Mouse (Mus musculus): ENCODE results near the gene Rbpms2. TPM values are rescaled to one million over a fixed set of nuclear protein-coding genes. Genes with fewer than 3 reads are reported as not detected.
A peak's percentile ranks its signal among the peaks of the same experiment; 100 is the strongest.

Gene Rbpms2
- total and polyA plus RNA-seq, 2 experiments from 2014 or later: 3.1 to 3.4 TPM

DNA sequence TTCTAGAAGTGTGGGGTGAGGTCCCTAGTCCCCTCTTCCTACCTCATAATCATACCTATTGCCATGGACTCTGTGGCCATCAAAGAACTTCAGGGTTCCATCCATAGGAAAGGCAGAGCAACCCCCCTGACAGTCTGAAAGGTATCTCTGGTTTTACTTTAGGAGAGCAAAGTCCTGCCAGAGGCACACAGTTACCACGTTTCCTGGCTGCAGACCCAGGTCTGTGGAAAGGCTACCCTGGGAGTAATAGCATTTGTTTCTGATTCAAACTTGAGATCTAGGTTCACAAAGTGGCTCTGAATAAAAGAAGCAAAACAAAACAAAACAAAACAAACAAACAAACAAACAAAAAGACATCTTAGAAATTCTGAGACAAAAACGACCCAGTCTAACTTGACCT is 5.2 kb upstream of the Rbpms2 start:
- WGBS: 74% methylated on average over 2 of the region's 2 CpGs
- ATAC-seq (ENCODE audit: low FRiP score) (no peak), DNase-seq (ENCODE audit: low spot score) (no peak)
- Histone ChIP-seq H3K9ac (replicated peaks; ENCODE audit: low read length, poor library complexity, severe bottlenecking) (no peak overlapping the region), H3K27me3 (ENCODE audit: insufficient read depth, low read length) (peaks cover 15% of the 10 kb centered on the region), H3K4me3 (ENCODE audit: low read depth, low read length) (no peak overlapping the region), H3K27ac (ENCODE audit: low read depth, low read length) (no peak overlapping the region), H3K4me2 (ENCODE audit: low read depth, low read length, poor library complexity, severe bottlenecking) (no peak overlapping the region), H3K4me1 (ENCODE audit: insufficient read depth, low read length) (no peaks in the 10 kb centered on the region), H3K36me3 (ENCODE audit: insufficient read depth, low read length) (no peaks in the 10 kb centered on the region), H3K9me3 (ENCODE audit: low read length) (no peaks in the 10 kb centered on the region)
- no peak for TF ChIP-seq CTCF (IDR thresholded peaks at IDR 0.05)

DNA sequence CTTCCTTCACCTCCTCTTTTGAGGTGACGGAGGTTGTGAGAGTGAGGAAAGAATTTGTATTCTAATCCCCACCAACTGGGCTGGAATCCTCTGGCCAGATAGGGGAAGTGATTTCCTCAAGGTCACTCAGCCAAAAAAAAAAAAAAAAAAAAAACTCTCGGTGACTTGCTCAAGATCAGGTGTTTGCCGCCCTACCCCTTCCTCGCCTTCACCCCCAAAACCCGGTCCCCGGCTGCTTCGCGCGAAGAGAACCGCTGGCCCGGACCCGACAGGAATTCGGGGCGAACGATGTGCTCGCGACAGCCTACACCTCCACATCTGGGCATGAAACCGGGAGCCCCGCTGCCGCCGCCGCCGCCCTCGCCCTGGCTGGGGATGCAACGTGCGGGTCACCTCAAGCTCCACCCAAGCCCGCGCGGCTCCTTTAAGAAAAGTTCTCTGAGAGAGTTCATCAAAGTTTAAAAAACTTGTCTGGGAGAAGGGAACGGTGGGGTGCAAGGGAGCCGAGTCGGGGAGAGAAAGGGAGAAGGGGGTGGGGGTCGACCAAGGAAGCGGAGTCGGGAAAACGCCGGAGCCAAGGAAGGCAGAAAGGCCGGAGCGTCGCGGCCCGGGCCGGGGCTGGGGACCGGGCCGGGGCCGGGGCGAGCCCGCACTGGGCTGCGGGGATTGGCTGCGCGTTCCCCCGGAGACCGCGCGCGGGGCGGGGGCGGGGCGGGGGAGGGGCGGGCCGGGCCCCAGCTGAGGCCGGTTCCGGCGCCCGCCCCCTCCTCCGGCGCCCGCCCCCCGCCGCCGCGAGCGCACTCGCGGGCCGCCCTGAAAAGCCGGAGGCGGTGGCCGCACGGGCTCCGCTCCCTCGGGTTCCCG is 551 bp downstream of the Rbpms2 start:
- peak; percentile 9 for DNase-seq (ENCODE audit: low spot score)
- no peak overlapping the region; the same call in 1 of the 2 replicates for H3K27ac ChIP-seq (ENCODE audit: low read depth, low read length)
- peak overlapping the region; percentile 51 for H3K9ac ChIP-seq (replicated peaks; ENCODE audit: low read length, poor library complexity, severe bottlenecking)
- WGBS: 1% methylated on average over 49 of the region's 83 CpGs
- peak; percentile 88 for ATAC-seq (ENCODE audit: low FRiP score)
- no peaks in the 10 kb centered on the region for H3K4me1 ChIP-seq (ENCODE audit: insufficient read depth, low read length)
- no peak for TF ChIP-seq CTCF (IDR thresholded peaks at IDR 0.05)
- H3K4me2 ChIP-seq (ENCODE audit: low read depth, low read length, poor library complexity, severe bottlenecking): peak overlapping the region; percentile 99
- peaks cover 38% of the 10 kb centered on the region for H3K27me3 ChIP-seq (ENCODE audit: insufficient read depth, low read length)
- no peaks in the 10 kb centered on the region for H3K36me3 ChIP-seq (ENCODE audit: insufficient read depth, low read length)
- peak overlapping the region; percentile 68 for H3K4me3 ChIP-seq (ENCODE audit: low read depth, low read length)
- no peaks in the 10 kb centered on the region for H3K9me3 ChIP-seq (ENCODE audit: low read length)

DNA sequence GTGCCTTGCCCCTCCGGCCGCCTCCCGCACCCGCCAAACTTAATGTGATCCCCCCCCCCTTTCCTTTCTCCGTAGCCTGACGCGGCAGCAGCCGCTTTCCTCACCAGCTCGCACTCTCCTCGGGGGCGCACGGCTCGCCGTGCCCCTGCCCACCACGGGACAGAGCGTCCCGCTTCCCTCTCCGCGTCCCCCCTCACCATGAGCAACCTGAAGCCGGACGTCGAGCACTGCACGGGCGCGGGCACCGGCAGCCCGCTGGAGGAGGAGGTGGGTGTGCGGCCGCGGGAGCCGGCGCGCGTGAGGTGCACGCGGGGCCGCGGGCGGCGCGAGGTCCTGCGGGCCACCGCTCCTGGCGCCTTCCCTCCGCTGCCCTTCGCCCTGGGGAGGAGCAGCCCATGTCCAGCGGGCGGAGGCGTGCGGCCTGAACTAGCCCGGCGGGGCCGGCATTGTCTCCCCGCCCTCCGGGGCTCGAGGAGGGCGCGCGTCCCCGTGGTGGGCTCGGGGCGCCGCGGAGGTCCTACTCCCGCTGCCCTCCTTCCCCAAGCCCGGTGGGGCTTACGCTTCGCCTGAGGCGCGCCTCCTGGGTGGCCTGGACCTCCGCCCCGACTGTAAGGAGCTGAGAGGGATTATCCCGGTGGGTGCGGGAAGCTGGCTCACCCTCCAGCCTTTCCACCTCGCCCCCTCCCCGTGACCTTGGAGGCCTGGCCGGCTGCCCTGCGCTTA is 1.3 kb downstream of the Rbpms2 start:
- Histone ChIP-seq H3K27me3 (ENCODE audit: insufficient read depth, low read length) (peaks cover 38% of the 10 kb centered on the region), H3K27ac (ENCODE audit: low read depth, low read length) (no peak overlapping the region)
- no peak for DNase-seq (ENCODE audit: low spot score)

DNA sequence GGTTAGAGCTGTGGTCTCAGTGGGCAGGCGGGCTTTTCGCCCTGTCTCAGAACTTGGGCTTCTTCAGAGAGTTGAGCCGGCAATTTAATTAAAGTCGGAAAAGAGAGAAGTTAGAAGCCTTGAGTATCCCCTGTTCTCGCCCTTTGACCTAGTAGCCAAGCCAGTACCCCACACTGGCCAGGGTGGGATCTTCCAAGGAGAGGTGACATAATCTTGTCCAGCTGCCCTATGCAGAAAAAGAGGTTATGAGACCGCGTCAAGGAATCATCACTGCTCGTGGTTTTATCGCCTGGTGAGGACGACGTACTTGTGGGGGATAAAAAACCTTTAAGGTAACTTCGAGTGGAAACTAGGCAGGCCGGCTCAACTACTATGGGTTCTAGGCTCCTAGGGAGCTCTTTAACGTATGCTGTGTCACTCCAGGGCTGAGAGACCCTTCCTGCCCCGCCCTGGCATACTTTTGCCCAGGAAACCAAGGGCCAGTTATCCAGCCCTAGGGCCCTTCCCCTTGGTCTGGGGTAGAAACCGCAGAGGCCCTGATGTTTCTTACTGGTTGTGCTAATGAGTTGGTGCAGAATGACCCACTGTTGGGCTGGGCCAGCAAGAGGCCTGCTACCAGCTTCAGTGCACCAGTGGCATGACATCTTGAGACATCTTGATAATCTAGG is 2.0 kb downstream of the Rbpms2 start:
- WGBS: 32% methylated on average over 16 of the region's 16 CpGs
- H3K9ac ChIP-seq (replicated peaks; ENCODE audit: low read length, poor library complexity, severe bottlenecking): peak overlapping the region; percentile 51
- ATAC-seq (ENCODE audit: low FRiP score): no peak

More for the DNA sequence above, 1.3 kb downstream of the Rbpms2 start:
- H3K36me3 ChIP-seq (ENCODE audit: insufficient read depth, low read length): no peaks in the 10 kb centered on the region
- ATAC-seq (ENCODE audit: low FRiP score): peak; percentile 60; the same call in 1 of the 2 replicates
- peak overlapping the region; percentile 99 for H3K4me2 ChIP-seq (ENCODE audit: low read depth, low read length, poor library complexity, severe bottlenecking)
- WGBS: under 1% methylated on average over 48 of the region's 78 CpGs
- no peaks in the 10 kb centered on the region for H3K9me3 ChIP-seq (ENCODE audit: low read length)
- TF ChIP-seq CTCF (IDR thresholded peaks at IDR 0.05): no peak
- H3K4me3 ChIP-seq (ENCODE audit: low read depth, low read length): peak overlapping the region; percentile 68
- peak overlapping the region; percentile 51 for H3K9ac ChIP-seq (replicated peaks; ENCODE audit: low read length, poor library complexity, severe bottlenecking)
- H3K4me1 ChIP-seq (ENCODE audit: insufficient read depth, low read length): no peaks in the 10 kb centered on the region

DNA sequence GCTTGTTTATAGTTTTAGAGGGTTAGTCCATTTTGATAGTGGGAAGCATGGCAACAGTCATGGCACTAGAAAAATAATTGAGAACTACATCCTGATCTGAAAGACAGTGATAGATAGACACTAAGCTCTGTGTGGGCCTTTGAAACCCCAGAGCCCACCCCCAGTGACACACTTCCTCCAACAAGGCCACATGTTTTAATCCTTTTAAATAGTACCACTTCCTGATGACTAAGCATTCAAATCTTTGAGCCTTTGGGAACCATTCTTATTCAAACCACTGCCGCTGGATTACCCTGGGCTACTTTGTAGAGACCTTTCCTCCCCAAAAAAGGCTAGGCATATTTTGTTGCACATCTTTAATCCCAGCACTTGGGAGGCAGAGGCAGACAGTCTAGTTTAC is 6.3 kb downstream of the Rbpms2 start:
- Histone ChIP-seq H3K9me3 (ENCODE audit: low read length) (no peaks in the 10 kb centered on the region), H3K36me3 (ENCODE audit: insufficient read depth, low read length) (no peaks in the 10 kb centered on the region), H3K4me2 (ENCODE audit: low read depth, low read length, poor library complexity, severe bottlenecking) (no peak overlapping the region), H3K9ac (replicated peaks; ENCODE audit: low read length, poor library complexity, severe bottlenecking) (no peak overlapping the region), H3K4me3 (ENCODE audit: low read depth, low read length) (no peak overlapping the region), H3K4me1 (ENCODE audit: insufficient read depth, low read length) (no peaks in the 10 kb centered on the region), H3K27me3 (ENCODE audit: insufficient read depth, low read length) (peaks cover 13% of the 10 kb centered on the region), H3K27ac (ENCODE audit: low read depth, low read length) (no peak overlapping the region)
- no peak for ATAC-seq (ENCODE audit: low FRiP score)
- DNase-seq (ENCODE audit: low spot score): no peak
- TF ChIP-seq CTCF (IDR thresholded peaks at IDR 0.05): no peak
- WGBS: 36% methylated on average over 1 of the region's 1 CpGs

More for the DNA sequence above, 2.0 kb downstream of the Rbpms2 start:
- no peak for DNase-seq (ENCODE audit: low spot score)
- Histone ChIP-seq H3K4me1 (ENCODE audit: insufficient read depth, low read length) (no peaks in the 10 kb centered on the region), H3K9me3 (ENCODE audit: low read length) (no peaks in the 10 kb centered on the region), H3K4me3 (ENCODE audit: low read depth, low read length) (peak overlapping the region; percentile 68), H3K36me3 (ENCODE audit: insufficient read depth, low read length) (no peaks in the 10 kb centered on the region), H3K27me3 (ENCODE audit: insufficient read depth, low read length) (peaks cover 38% of the 10 kb centered on the region), H3K4me2 (ENCODE audit: low read depth, low read length, poor library complexity, severe bottlenecking) (peak overlapping the region; percentile 99), H3K27ac (ENCODE audit: low read depth, low read length) (no peak overlapping the region)
- no peak for TF ChIP-seq CTCF (IDR thresholded peaks at IDR 0.05)

All from midbrain, postnatal 0 days (tissue).